Mouse (Mus musculus): ENCODE data around the gene Ptgr1. TPM values are rescaled to one million over a fixed set of nuclear protein-coding genes. Genes with fewer than 3 reads are reported as not detected.

The Ptgr1 gene
- polyA plus RNA-seq, 1 experiment: 3.5 TPM

- no peak overlapping the region for H3K4me3 ChIP-seq (ENCODE audit: insufficient read depth, low read depth, low read length)
- no peaks in the 10 kb centered on the region for H3K36me3 ChIP-seq (ENCODE audit: control insufficient read depth, insufficient read depth, low read length)
- 91% methylated on average over 4 of the region's 4 CpGs for WGBS
- no peaks in the 10 kb centered on the region for H3K4me1 ChIP-seq (ENCODE audit: control insufficient read depth, insufficient read depth, low read length)
- H3K27me3 ChIP-seq (replicated peaks; ENCODE audit: control insufficient read depth, insufficient read depth, low read length): no peaks in the 10 kb centered on the region
- H3K27ac ChIP-seq (ENCODE audit: insufficient read depth, low read depth, low read length): no peak overlapping the region
- DNase-seq: no peak
- TF ChIP-seq CTCF (conservative IDR thresholded peaks at IDR 0.05; ENCODE audit: insufficient read depth, insufficient read length, low read depth, low read length) (no peak), POLR2A (IDR thresholded peaks at IDR 0.05; ENCODE audit: low read depth, low read length) (no peak)
Measured at GRCm38 (mm10) chr4:58970678-58971077, 16.2 kb downstream of the Ptgr1 start.

- WGBS: 87% methylated on average over 1 of the region's 1 CpGs
- DNase-seq: no peak
- Histone ChIP-seq H3K27ac (ENCODE audit: insufficient read depth, low read depth, low read length) (no peak overlapping the region), H3K4me3 (ENCODE audit: insufficient read depth, low read depth, low read length) (no peak overlapping the region), H3K27me3 (replicated peaks; ENCODE audit: control insufficient read depth, insufficient read depth, low read length) (no peaks in the 10 kb centered on the region), H3K36me3 (ENCODE audit: control insufficient read depth, insufficient read depth, low read length) (no peaks in the 10 kb centered on the region), H3K4me1 (ENCODE audit: control insufficient read depth, insufficient read depth, low read length) (no peaks in the 10 kb centered on the region)
- no peak for TF ChIP-seq POLR2A (IDR thresholded peaks at IDR 0.05; ENCODE audit: low read depth, low read length)
- no peak for TF ChIP-seq CTCF (conservative IDR thresholded peaks at IDR 0.05; ENCODE audit: insufficient read depth, insufficient read length, low read depth, low read length)
Measured at GRCm38 (mm10) chr4:58965136-58965535, 21.8 kb downstream of the Ptgr1 start.

DNA sequence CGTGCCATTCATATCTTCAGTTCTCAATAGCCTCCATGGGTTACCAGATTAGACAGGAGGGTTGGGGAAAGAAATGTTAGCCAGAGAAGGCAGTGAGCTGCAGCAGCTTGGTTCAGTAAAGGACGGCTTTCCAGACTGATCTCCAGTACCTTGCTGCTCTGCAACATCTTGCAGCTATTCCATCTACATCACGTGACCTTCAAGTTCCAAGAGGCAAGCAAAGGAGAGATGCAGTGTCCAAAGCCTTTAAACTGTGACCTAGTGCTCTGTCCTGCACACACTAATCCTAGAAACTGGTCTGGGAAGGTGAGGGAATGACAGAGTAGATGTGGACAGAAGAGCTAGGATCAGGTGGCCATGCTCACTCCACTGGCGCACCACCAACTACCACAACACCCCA lies 23.6 kb downstream of the Ptgr1 start:
- Histone ChIP-seq H3K27me3 (replicated peaks; ENCODE audit: control insufficient read depth, insufficient read depth, low read length) (no peaks in the 10 kb centered on the region), H3K27ac (ENCODE audit: insufficient read depth, low read depth, low read length) (no peak overlapping the region), H3K4me1 (ENCODE audit: control insufficient read depth, insufficient read depth, low read length) (no peaks in the 10 kb centered on the region), H3K36me3 (ENCODE audit: control insufficient read depth, insufficient read depth, low read length) (no peaks in the 10 kb centered on the region), H3K4me3 (ENCODE audit: insufficient read depth, low read depth, low read length) (no peak overlapping the region)
- DNase-seq: no peak
- WGBS: 94% methylated on average over 4 of the region's 4 CpGs
- no peak for TF ChIP-seq CTCF (conservative IDR thresholded peaks at IDR 0.05; ENCODE audit: insufficient read depth, insufficient read length, low read depth, low read length)

GRCm38 (mm10) chr4:58961719-58962118 lies 25.2 kb downstream of the Ptgr1 start:
- Histone ChIP-seq H3K27ac (ENCODE audit: insufficient read depth, low read depth, low read length) (no peak overlapping the region), H3K36me3 (ENCODE audit: control insufficient read depth, insufficient read depth, low read length) (no peaks in the 10 kb centered on the region), H3K27me3 (replicated peaks; ENCODE audit: control insufficient read depth, insufficient read depth, low read length) (no peaks in the 10 kb centered on the region), H3K4me1 (ENCODE audit: control insufficient read depth, insufficient read depth, low read length) (no peaks in the 10 kb centered on the region), H3K4me3 (ENCODE audit: insufficient read depth, low read depth, low read length) (no peak overlapping the region)
- WGBS: 90% methylated on average over 15 of the region's 15 CpGs
- TF ChIP-seq CTCF (conservative IDR thresholded peaks at IDR 0.05; ENCODE audit: insufficient read depth, insufficient read length, low read depth, low read length) (no peak), POLR2A (IDR thresholded peaks at IDR 0.05; ENCODE audit: low read depth, low read length) (no peak)
- DNase-seq: no peak

- Histone ChIP-seq H3K27ac (ENCODE audit: insufficient read depth, low read depth, low read length) (no peak overlapping the region), H3K36me3 (ENCODE audit: control insufficient read depth, insufficient read depth, low read length) (no peaks in the 10 kb centered on the region), H3K27me3 (replicated peaks; ENCODE audit: control insufficient read depth, insufficient read depth, low read length) (no peaks in the 10 kb centered on the region), H3K4me1 (ENCODE audit: control insufficient read depth, insufficient read depth, low read length) (no peaks in the 10 kb centered on the region), H3K4me3 (ENCODE audit: insufficient read depth, low read depth, low read length) (no peak overlapping the region)
- DNase-seq: no peak
- WGBS: 91% methylated on average over 11 of the region's 11 CpGs
- TF ChIP-seq CTCF (conservative IDR thresholded peaks at IDR 0.05; ENCODE audit: insufficient read depth, insufficient read length, low read depth, low read length) (no peak), POLR2A (IDR thresholded peaks at IDR 0.05; ENCODE audit: low read depth, low read length) (no peak)
Measured at GRCm38 (mm10) chr4:58952630-58953029, 34.3 kb downstream of the Ptgr1 start.

GRCm38 (mm10) chr4:58948391-58948790 lies 38.5 kb downstream of the Ptgr1 start:
- DNase-seq: no peak
- H3K27me3 ChIP-seq (replicated peaks; ENCODE audit: control insufficient read depth, insufficient read depth, low read length): no peaks in the 10 kb centered on the region
- WGBS: 86% methylated on average over 4 of the region's 4 CpGs
- no peak for TF ChIP-seq CTCF (conservative IDR thresholded peaks at IDR 0.05; ENCODE audit: insufficient read depth, insufficient read length, low read depth, low read length)
- TF ChIP-seq POLR2A (IDR thresholded peaks at IDR 0.05; ENCODE audit: low read depth, low read length): no peak
- H3K4me3 ChIP-seq (ENCODE audit: insufficient read depth, low read depth, low read length): no peak overlapping the region
- no peaks in the 10 kb centered on the region; the same call in 1 of the 2 replicates for H3K4me1 ChIP-seq (ENCODE audit: control insufficient read depth, insufficient read depth, low read length)
- H3K27ac ChIP-seq (ENCODE audit: insufficient read depth, low read depth, low read length): no peak overlapping the region
- no peaks in the 10 kb centered on the region for H3K36me3 ChIP-seq (ENCODE audit: control insufficient read depth, insufficient read depth, low read length)

- no peaks in the 10 kb centered on the region; the same call in 1 of the 2 replicates for H3K4me1 ChIP-seq (ENCODE audit: control insufficient read depth, insufficient read depth, low read length)
- DNase-seq: no peak
- H3K4me3 ChIP-seq (ENCODE audit: insufficient read depth, low read depth, low read length): no peak overlapping the region
- no peak overlapping the region for H3K27ac ChIP-seq (ENCODE audit: insufficient read depth, low read depth, low read length)
- no peak for TF ChIP-seq CTCF (conservative IDR thresholded peaks at IDR 0.05; ENCODE audit: insufficient read depth, insufficient read length, low read depth, low read length)
- no peak for TF ChIP-seq POLR2A (IDR thresholded peaks at IDR 0.05; ENCODE audit: low read depth, low read length)
- H3K36me3 ChIP-seq (ENCODE audit: control insufficient read depth, insufficient read depth, low read length): no peaks in the 10 kb centered on the region
- H3K27me3 ChIP-seq (replicated peaks; ENCODE audit: control insufficient read depth, insufficient read depth, low read length): no peaks in the 10 kb centered on the region
- 70% methylated on average over 5 of the region's 5 CpGs for WGBS
Measured at GRCm38 (mm10) chr4:58944695-58945094, 42.2 kb downstream of the Ptgr1 start.

- no peaks in the 10 kb centered on the region; the same call in 1 of the 2 replicates for H3K4me1 ChIP-seq (ENCODE audit: control insufficient read depth, insufficient read depth, low read length)
- H3K36me3 ChIP-seq (ENCODE audit: control insufficient read depth, insufficient read depth, low read length): no peaks in the 10 kb centered on the region
- no peak overlapping the region; the same call in 1 of the 2 replicates for H3K4me3 ChIP-seq (ENCODE audit: insufficient read depth, low read depth, low read length)
- H3K27me3 ChIP-seq (replicated peaks; ENCODE audit: control insufficient read depth, insufficient read depth, low read length): no peaks in the 10 kb centered on the region
- H3K27ac ChIP-seq (ENCODE audit: insufficient read depth, low read depth, low read length): no peak overlapping the region
- no peak for DNase-seq
- WGBS: 21% methylated on average over 6 of the region's 6 CpGs
- TF ChIP-seq POLR2A (IDR thresholded peaks at IDR 0.05; ENCODE audit: low read depth, low read length) (no peak), CTCF (conservative IDR thresholded peaks at IDR 0.05; ENCODE audit: insufficient read depth, insufficient read length, low read depth, low read length) (no peak)
Measured at GRCm38 (mm10) chr4:58944206-58944553, 42.7 kb downstream of the Ptgr1 start.

Measured in kidney, adult 2 months (tissue).